Comparison of ENCODE assay signal across 19 mouse cellular contexts in genomic region chr1:40012696-40013095, GRCm38 (mm10).
"Had no signal": no experiment of that assay in that cellular context is flagged by ENCODE, and none has a peak within 500 bp of the region (broad histone marks: within the 10 kb centered on the region; RNA-seq: fewer than 3 reads in every experiment).

No protein-coding gene starts in this region.

- DNase-seq: lung, adult 18-20 months; lung, embryonic 14.5 days; lung, postnatal 10 days; lung, postnatal 4 days; midbrain, embryonic 14.5 days; retina, postnatal 1 day; right cerebral cortex, adult 18-20 months; right cerebral cortex, postnatal 25 days; right cerebral cortex, postnatal 4 days; spleen, adult 18-20 months; thymus, adult 18-20 months; thymus, postnatal 14 days; thymus, postnatal 36 days had no signal

- H3K9me3 ChIP-seq: midbrain, embryonic 10.5 days; midbrain, embryonic 12.5 days; neural tube, embryonic 13.5 days; neural tube, embryonic 15.5 days had no signal

- H3K27ac ChIP-seq: midbrain, embryonic 10.5 days; midbrain, embryonic 12.5 days; neural tube, embryonic 13.5 days; neural tube, embryonic 15.5 days had no signal

- H3K4me2 ChIP-seq: lung, embryonic 14.5 days; midbrain, embryonic 12.5 days; neural tube, embryonic 13.5 days; neural tube, embryonic 15.5 days had no signal

- H3K4me3 ChIP-seq: midbrain, embryonic 10.5 days; midbrain, embryonic 12.5 days; myocyte; neural tube, embryonic 13.5 days; neural tube, embryonic 15.5 days had no signal

- H3K4me1 ChIP-seq: midbrain, embryonic 10.5 days; midbrain, embryonic 12.5 days; neural tube, embryonic 13.5 days; neural tube, embryonic 15.5 days had no signal

- ATAC-seq: midbrain, embryonic 16.5 days had no signal

- H3K27me3 ChIP-seq: midbrain, embryonic 12.5 days; neural tube, embryonic 13.5 days; neural tube, embryonic 15.5 days had no signal

- H3K9ac ChIP-seq: lung, embryonic 14.5 days; midbrain, embryonic 12.5 days; neural tube, embryonic 13.5 days; neural tube, embryonic 15.5 days had no signal
